Mouse (Mus musculus) liver, adult 2 months (tissue): ENCODE results near the gene Trio.

ENCODE experiments used
- CTCF ChIP-seq: fragments of 200-500 bp; IDR thresholded peaks from 2 replicates; pipeline ENCODE4 v1.5.1; 2011; ENCODE audit warnings: low read depth, low read length, control low read depth
- POLR2A ChIP-seq: fragments of 200-500 bp; IDR thresholded peaks from 2 replicates; pipeline ENCODE4 v1.6.1; 2011; ENCODE audit warnings: low read length, control low read depth; ENCODE audit not compliant: insufficient read depth; ENCODE audit errors: extremely low read depth

- no peak for TF ChIP-seq CTCF
- no peak for TF ChIP-seq POLR2A
Measured at GRCm38 (mm10) chr15:27995421-27995820, 30.2 kb downstream of the Trio start.
